Mouse (Mus musculus): ENCODE measurements around the gene Zdhhc8.
A peak's percentile ranks its signal among the peaks of the same experiment; 100 is the strongest.

Gene Zdhhc8

GRCm38 (mm10) chr16:18231047-18231446 is 3.9 kb downstream of the Zdhhc8 start:
- no peak for DNase-seq (ENCODE audit: low spot score)

DNA sequence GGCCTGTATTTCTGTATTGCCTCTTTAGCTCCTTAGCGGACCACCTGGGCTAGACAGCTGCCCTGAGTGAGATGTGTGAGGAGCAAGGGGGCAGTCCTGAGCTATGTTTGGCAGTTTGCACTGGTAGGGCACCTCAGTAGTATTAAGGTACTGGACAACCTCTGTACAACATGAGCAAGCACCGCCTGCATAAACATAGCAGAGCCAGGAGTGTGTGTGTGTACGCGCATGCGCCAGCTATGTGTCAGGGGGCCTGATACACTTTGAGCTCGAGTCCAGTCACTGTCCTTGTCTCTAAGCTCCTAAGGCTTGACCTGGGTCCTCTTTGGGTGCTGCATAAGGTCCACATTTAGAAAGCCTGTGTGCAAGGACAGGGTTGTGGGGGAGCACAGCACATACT is 4.3 kb downstream of the Zdhhc8 start:
- DNase-seq (ENCODE audit: low spot score): no peak

DNA sequence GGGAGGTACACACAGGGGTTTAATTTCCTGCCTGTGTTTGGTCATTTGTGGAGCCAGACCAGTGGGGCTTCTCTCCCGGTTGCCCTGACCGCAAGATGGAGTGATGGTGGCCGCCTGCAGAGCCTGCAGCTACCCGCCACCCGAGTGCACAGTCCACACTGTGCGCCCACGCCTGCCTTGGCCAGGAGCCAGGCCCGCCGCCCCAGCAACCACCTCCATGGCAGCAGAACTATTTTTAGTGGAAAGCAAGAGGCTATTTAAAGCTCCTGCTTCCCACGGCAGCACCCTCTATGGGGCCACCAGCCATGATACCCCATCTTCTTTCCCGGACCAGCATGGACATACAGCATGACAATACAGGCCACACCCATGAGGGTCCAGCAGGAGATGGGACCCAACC is 5.3 kb downstream of the Zdhhc8 start:
- DNase-seq (ENCODE audit: low spot score): peak; percentile 83

DNA sequence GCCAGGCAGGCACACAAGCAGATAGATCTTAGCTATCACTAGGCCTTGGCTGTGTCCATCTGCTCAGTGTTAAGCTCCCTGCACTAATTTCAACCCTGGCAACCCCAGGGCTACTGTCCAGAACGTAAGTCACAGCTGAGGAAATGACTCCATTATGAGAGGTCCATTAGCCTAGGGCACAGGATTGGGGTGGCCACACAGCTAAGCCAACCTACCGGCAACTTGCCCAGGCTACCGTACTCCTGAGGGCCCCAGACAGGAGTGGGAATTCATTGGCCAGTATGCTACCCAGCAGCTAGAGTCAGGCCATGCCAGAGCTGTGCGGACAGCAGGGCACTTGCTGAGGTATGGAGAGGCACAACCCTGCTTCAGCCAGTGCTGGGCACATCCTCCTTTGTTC is 6.1 kb downstream of the Zdhhc8 start:
- DNase-seq (ENCODE audit: low spot score): no peak

GRCm38 (mm10) chr16:18227897-18228422 is 7.0 kb downstream of the Zdhhc8 start:
- no peak for DNase-seq (ENCODE audit: low spot score)

DNA sequence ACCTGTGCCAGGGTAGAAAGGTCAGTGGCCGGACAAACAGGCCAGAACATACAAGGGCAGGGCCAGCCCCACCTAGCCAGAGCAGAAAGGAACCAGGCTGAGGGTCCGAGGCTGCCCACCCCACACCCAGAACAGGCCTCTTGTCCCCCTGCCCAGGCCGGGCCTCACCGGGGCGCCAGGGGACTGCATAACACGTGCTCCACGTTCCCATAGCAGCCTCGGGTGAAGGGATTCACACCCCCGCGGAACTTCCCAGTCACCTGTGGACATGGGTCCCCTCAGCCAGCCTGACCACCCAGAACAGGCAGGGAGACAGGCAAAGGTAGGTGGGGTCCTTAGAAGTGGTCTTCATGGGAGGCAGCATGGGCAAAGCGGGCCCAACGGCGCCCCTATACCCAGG is 7.7 kb downstream of the Zdhhc8 start:
- DNase-seq (ENCODE audit: low spot score): no peak

- DNase-seq (ENCODE audit: low spot score): no peak
Measured at GRCm38 (mm10) chr16:18222188-18222587, 12.7 kb downstream of the Zdhhc8 start.

DNA sequence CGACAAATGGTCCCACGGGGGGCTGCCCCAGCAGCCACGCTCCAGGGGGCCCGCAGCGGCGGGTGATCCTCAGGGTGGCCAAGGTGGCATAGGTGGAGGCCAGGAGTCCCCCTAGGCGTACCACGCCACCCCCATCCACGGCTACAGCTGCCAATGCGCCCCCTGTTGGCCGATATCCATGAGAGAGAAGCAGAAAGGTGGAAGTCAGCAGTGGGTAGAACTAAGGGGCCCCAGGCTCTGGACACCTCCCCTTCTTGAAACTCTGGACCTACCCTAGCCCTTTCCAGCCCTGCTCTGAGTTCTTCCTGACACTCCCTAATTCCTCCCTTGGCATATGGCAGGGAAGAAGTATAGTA is 13.4 kb downstream of the Zdhhc8 start:
- DNase-seq (ENCODE audit: low spot score): no peak

DNA sequence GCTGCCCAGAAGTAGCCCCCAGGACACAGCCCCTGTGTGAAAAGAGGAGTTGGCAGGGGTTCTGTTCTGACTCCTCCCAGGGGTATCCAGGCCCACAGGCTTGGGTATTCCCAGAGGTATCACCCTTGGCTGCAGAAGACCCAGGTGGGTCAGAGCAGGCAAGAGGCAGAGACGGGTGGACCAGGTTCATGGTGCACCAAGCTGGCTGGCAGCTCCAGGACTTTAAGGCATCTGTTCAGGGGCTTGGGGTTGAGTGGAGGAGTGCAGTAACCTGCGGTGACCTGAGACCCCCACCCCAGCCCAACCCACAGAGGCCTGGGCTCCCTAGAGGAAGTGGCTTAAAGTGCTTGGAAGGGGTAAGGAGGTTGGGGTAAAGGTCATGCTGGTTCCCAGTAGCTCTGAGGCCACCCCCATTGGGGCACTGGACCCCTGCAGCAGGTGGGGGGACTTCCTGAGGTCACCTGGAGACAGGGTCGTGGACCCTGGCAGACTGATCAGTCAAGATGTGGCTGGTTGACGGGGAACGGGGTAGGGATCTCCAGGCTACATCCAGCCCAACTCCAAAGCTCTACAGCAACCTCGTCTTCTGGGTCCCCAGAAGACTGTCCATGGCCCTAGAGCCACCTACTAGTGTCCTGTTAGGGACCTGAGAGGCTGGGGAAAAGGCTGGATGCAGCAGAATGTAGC is 13.9 kb downstream of the Zdhhc8 start:
- DNase-seq (ENCODE audit: low spot score): no peak

DNA sequence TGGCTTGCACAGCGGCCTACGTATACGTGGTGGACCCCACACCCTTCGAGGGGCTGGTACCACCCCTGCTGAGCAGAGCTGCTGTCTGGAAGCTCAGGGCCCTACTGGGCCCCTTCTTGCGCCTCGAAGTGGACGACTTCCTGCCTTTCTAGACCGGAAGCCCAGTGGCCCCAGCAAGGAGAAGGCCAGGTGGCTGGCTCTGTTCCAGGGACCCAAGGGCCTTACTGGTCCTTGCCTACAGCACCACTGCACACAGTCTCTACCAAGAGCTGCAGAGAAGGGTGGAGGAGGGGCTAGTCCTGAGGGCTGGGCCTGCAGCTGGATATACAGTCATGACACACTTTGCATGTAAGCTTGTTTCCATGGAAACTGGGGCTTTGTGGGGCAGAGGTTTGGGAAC is 14.9 kb downstream of the Zdhhc8 start:
- DNase-seq (ENCODE audit: low spot score): no peak

- no peak for DNase-seq (ENCODE audit: low spot score)
Measured at GRCm38 (mm10) chr16:18218580-18218996, 16.3 kb downstream of the Zdhhc8 start.

DNA sequence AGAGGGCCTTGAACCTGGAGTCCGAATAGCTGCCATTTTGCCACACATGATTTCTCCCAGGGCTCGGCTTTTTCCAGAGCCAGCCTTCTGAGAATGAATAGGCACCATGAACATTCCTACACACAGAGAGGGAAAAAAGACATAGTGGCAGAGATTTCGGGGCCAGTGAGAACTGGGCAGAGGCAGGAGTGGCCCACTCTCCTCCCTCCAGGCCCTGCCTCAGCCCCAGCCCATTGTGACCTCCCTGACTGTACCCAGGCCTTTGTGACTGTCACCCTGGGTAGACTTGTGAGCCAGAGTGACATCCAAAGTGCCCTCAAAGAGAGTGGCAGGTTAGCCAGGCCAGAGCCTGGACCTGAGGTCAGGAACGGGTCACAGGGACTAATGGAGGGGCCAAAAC is 17.4 kb downstream of the Zdhhc8 start, which contains the start of gene Ccdc188:
TSS of gene Ccdc188 (plus strand) at position 301 of the 400 bp plus-strand sequence.
- no peak for DNase-seq (ENCODE audit: low spot score)

DNA sequence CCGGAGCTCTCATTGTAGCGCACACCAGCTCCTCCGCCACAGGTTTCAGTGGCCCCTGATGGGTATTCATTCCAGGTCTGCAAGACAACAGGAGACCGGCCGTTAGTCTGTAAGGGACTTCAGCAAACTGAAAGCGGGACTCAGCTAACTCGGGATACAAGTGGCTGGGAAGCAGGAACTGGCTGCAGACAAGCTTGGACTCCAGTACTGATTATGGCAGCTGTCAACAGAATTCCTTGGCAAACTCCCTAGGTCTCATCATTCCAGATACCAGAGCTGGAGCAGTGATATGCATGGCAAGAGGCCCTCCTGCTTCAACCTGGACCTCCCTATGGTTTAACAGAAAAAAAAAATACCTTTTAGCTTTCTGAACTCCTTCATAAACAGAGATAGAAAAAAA is 20.1 kb downstream of the Zdhhc8 start:
- DNase-seq (ENCODE audit: low spot score): no peak

DNA sequence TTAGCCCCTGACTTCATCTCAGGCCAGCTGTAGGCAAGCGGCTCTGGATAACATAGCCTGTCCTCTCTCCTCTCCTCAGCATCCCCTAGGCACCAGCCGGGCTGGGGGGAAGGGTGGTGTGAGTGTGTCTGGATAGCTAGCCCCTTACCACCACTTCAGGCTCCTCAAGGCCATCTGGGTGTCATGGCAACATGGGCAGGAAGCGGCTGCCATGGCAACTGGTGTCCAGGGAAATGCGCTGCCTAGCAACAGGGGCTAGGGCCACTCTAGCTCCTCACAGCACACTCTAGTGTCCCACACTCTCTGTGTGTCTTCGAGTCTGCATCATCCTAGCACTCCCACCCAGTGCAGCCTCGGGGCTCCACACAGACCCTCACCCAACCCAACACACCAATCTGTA is 21.2 kb downstream of the Zdhhc8 start:
- no peak for DNase-seq (ENCODE audit: low spot score)

DNA sequence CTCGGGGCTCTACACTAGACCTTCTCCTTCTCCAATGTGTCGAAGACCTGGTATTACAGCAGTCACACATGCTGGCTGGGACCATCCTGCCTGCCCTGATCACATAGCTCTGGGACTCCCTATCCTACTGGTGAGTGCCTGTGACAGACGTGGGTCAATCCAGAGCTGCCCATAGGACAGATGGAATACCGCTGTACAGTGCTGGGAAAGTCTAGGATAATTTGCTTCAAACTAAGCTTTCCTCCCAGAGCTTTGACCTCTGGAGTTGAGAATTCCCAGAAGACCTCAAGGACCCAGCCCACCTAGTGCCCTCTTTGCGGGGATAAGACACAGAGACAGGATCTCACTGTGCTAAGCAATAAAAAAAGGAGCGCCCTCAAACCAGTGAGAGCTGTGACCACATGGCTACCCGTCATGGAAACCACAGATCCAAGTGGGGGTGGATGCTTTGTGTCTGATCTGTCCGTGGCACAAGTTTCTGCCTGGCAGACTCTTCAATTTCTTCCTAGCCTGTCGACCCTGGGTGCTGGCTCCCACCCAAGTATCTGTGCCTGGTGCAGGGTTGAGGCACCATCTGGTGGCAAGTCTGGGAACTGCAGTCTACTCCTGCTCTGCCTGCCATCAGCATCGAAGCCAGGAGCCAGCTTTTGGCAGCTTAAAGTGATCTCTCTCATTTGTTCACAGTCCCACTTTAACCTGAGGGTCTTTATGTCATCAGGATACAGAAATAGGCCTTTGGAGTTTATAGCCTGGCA is 23.3 kb downstream of the Zdhhc8 start:
- peak; percentile 86 for DNase-seq (ENCODE audit: low spot score)

GRCm38 (mm10) chr16:18210701-18211416 is 24.1 kb downstream of the Zdhhc8 start:
- peak; percentile 72 for DNase-seq (ENCODE audit: low spot score)

GRCm38 (mm10) chr16:18203430-18204091 is 31.4 kb downstream of the Zdhhc8 start:
- DNase-seq (ENCODE audit: low spot score): no peak

- no peak for DNase-seq (ENCODE audit: low spot score)
Measured at GRCm38 (mm10) chr16:18202061-18202460, 32.9 kb downstream of the Zdhhc8 start.

GRCm38 (mm10) chr16:18201620-18202019 is 33.3 kb downstream of the Zdhhc8 start:
- DNase-seq (ENCODE audit: low spot score): no peak

GRCm38 (mm10) chr16:18200062-18200461 is 34.9 kb downstream of the Zdhhc8 start:
- DNase-seq (ENCODE audit: low spot score): no peak

DNA sequence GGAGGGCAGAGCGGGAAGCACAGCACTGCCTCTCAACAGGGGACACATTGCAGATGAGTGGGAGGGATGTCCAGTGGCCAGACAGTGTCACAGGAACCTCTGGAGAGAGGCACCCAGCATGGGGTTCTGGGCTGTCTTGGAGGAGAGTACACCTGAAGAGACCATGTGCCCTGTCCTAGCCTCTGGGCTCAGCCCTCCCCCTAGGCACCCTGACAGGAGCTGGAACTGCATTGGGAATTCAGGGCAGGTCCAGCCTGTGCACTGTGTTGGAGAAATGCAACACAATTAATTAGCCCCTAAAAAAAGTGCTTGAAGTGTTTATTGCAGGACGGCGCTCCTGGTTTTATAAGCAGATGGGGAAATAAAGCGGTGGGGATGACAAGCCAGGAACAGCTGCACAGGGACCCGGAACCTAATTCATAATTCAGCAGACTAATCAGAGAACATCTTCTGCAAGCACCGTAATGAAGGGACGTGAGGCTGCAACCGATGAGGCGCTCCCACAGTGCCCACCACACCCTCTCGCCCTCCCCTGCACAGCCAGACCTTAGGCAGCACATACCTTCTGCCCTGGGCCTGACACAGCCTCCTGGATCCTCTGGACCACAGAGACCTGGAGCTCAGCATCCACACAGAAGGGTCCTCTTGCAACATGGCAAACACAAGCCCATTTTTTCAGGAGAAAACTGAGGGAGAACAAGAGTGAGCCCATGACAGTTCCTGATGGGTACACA is 36.4 kb downstream of the Zdhhc8 start:
- DNase-seq (ENCODE audit: low spot score): no peak

GRCm38 (mm10) chr16:18197881-18198280 is 37.1 kb downstream of the Zdhhc8 start:
- no peak for DNase-seq (ENCODE audit: low spot score)
